Mouse (Mus musculus) layer of hippocampus, postnatal 10 days (tissue): Measurements from ENCODE around the gene Gm5930. TPM values are rescaled to one million over a fixed set of nuclear protein-coding genes. Genes with fewer than 3 reads are reported as not detected.
"Not testable (repeated sequence)": the region's sequence is repeated elsewhere in the genome, so short reads cannot be mapped to it uniquely, and the experiment has no call there.

Experiments
- DNase-seq, 2 experiments: peaks; one replicate each; pipeline ENCODE4 v3.0.0; 2021; ENCODE audit warnings: low spot score in 2 of 2
- long read RNA-seq: library from polyadenylated mRNA; stranded (forward); transcript quantifications from one replicate; pipeline ENCODE4 v2.0.0, GENCODE M21; 2023
- total RNA-seq, 2 experiments: library from RNA; stranded (reverse); gene quantifications; 2 replicates each; pipeline ENCODE4 v1.2.3; 2021

The Gm5930 gene
- total RNA-seq, result not detected
- long read RNA-seq, result 0 reads

DNA sequence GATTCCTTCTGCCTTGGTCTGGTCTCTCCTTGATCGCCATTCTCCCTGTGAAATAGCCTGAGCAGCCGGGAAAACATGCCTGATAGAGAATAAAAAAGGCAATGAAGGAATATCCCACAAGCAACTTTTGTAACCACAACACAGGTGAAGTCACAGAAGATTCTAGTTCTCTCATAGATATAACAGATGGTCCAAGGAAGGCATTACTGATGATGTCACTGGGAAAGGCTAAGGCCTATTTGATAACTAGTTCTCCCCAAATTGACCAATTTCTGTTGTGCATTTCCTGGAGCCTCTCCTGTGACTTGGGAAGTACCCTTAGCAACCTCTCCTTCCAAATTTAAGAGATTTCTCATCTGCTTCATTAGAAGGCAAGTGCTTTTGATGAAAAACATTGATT is at the start of gene Gm5930:
TSS of gene Gm5930 (minus strand) at position 101 of the 400 bp plus-strand sequence.
- DNase-seq, result not testable (repeated sequence)

DNA sequence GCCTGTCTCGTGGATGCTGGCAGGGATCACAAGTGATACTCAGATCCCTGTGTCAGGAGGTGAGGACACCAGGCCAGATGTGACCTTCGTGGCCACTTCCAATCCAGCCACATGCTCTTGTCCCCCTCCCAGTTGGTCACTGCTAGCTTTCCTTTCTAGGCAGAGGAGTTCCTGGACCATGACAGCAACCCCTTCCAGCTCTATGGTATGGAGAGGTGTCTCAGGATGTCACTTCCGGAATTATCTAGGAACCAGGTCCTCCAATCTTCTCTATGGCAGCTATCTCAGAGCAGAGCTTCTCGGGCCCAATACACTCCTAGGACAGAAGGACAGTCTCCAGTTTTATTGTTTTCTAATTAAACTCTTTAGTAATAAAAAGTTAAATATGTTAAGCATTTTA is 45.8 kb upstream of the Gm5930 start:
- not testable (repeated sequence) for DNase-seq

DNA sequence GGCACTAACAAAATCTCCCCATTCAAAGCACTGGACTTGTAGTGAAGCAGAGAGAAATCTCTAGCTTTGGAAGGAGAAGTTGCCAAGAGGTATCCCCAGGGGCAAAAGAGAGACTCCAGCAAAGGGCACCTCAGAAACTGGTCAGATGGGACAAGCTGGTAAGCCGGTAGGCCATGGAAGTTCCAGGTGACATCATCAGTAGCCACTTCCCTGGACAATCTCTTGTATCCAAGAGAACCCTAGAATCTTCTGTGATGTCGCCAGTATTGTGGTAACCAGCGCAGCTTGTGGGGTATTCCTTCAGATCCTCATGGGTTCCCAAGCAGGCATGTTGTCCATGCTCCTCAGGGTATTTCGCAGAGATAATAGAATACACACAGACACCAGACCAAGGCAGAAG is 26.7 kb upstream of the Gm5930 start, which contains the start of gene Gm8229:
TSS of gene Gm8229 (plus strand) at position 301 of the 400 bp plus-strand sequence.
- DNase-seq, result not testable (repeated sequence)

DNA sequence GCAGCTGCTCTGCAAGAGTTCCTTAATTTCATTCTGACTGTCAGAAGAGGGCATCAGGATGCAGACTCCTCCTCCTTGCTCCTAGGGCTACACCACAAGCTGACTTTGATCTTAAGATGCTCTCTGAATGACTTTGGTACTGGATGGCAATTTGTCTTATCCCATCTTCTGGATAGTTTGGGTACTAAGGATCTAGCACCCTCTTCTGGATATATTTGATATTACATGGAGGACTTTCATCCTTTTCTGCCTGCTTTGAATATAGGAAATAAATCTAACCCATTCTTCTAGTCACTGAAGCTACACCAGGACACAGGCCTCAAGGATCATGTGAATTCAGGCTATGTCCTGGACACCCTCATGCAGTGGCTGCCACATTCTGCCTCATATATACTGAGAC is 23.9 kb upstream of the Gm5930 start:
- not testable (repeated sequence) for DNase-seq

DNA sequence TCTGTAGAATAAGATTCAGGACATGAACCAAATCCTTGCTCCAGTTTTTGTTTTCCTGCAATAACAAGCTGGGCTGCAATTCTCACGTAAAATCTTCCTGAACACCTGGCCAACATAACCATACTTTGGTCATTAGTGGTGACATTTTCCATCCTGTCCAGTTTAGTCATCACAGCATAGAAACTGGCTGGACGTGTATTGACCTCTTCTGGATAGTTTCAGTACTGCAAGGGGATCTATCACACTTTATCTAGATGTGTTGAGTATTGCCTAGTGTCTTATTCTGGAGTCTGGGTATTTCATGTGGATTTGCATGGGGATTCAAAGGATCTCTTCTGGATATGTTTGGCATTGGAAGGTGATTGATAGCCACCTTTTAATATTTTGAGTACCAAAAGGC is 23.0 kb upstream of the Gm5930 start:
- not testable (repeated sequence) for DNase-seq

DNA sequence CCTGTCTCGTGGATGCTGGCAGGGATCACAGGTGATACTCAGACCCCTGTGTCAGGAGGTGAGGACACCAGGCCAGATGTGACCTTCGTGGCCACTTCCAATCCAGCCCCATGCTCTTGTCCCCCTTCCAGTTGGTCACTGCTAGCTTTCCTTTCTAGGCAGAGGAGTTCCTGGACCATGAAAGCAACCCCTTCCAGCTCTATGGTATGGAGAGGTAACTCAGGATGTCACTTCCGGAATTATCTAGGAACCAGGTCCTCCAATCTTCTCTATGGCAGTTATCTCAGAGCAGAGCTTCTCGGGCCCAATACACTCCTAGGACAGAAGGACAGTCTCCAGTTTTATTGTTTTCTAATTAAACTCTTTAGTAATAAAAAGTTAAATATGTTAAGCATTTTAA is 26.3 kb downstream of the Gm5930 start:
- not testable (repeated sequence) for DNase-seq

DNA sequence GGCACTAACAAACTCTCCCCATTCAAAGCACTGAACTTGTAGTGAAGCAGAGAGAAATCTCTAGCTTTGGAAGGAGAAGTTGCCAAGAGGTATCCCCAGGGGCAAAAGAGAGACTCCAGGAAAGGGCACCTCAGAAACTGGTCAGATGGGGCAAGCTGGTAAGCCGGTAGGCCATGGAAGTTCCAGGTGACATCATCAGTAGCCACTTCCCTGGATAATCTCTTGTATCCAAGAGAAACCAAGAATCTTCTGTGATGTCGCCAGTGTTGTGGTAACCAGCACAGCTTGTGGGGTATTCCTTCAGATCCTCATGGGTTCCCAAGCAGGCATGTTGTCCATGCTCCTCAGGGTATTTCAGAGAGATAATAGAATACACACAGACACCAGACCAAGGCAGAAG is 53.1 kb downstream of the Gm5930 start, which contains the start of gene Gm8220:
TSS of gene Gm8220 (plus strand) at position 301 of the 400 bp plus-strand sequence.
- not testable (repeated sequence) for DNase-seq

Other genes with a start within 250 kb of the Gm5930 start
- not detected for gene Ear2, start 235.9 kb downstream of the Gm5930 start, total RNA-seq
- not detected for gene Gm3327, start 214.7 kb downstream of the Gm5930 start, total RNA-seq
- not detected for gene Gm8212, start 140.9 kb downstream of the Gm5930 start, total RNA-seq
- not detected for gene 4930503E14Rik, start 125.3 kb downstream of the Gm5930 start, total RNA-seq
- gene Gm8220, start 53.0 kb downstream of the Gm5930 start, total RNA-seq, result not detected
- not detected for gene Gm8229, start 26.8 kb upstream of the Gm5930 start, total RNA-seq
- gene Gm3371, start 72.1 kb upstream of the Gm5930 start, total RNA-seq, result not detected
- gene Gm8232, start 95.1 kb upstream of the Gm5930 start, total RNA-seq, result not detected
- not detected for gene BC061237, start 153.9 kb upstream of the Gm5930 start, total RNA-seq
- gene Gm17093, start 179.7 kb upstream of the Gm5930 start, total RNA-seq, result not detected
- not detected for gene Gm8247, start 244.6 kb upstream of the Gm5930 start, total RNA-seq